Mouse (Mus musculus) spleen, adult 2 months (tissue): ENCODE measurements at regions not wholly inside any gene's neighbourhood (a gene's known extent, or its start where the extent isn't known, plus 50 kb on each side); places are given as distances from the start of the nearest gene placed in this dataset.

Source experiments
- CTCF ChIP-seq: fragments of 200-500 bp; IDR thresholded peaks from 2 replicates; pipeline ENCODE4 v1.5.1; 2011; ENCODE audit warnings: mild to moderate bottlenecking, inconsistent platforms; ENCODE audit not compliant: insufficient read depth, insufficient read length, insufficient replicate concordance; ENCODE audit errors: extremely low read depth
- POLR2A ChIP-seq: fragments of 200-500 bp; IDR thresholded peaks from 2 replicates; pipeline ENCODE4 v1.6.1; 2011; ENCODE audit warnings: low read depth, low read length, inconsistent platforms

GRCm38 (mm10) chr14:61694796-61695195 lies 87.5 kb downstream of the Kcnrg start:
- TF ChIP-seq CTCF (no peak), POLR2A (no peak)
